Mouse (Mus musculus): ENCODE measurements around the gene Cfb.
"Not testable (repeated sequence)": the region's sequence is repeated elsewhere in the genome, so short reads cannot be mapped to it uniquely, and the experiment has no call there.

Cfb gene

DNA sequence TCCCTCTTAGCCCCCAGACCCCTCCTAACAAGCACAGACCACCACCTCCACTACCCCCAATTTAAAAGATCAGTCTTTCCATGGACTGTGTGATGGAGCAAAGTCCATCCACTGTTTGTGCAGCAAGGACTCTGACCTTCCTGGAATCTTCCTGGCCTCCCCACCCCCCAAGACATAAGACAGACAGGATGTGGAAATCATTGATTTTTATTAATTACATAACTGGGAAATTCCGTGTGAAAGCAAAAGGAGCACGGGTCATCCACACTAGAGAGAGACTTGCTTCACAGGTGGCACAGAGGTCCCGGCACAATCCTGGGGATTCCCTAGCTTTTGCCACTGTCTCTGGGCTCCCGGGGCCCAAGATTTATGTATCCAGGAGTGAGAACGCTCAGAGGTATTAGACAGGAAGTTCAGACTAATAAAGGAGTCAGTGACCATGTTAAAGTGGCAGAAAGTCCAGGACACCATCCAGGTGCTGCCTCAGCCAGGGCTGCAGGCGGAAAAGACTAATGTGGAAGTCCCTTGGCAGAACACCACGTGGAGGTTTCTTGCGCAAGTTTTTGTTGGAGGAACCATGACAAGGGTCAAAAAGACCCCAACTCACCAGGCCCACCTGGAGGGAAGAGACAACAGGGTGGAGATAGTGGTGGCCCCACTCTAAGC lies at the start of gene Cfb:
TSS of gene Cfb (minus strand) at position 103 of the 666 bp plus-strand sequence.
- DNase-seq = no peak

DNA sequence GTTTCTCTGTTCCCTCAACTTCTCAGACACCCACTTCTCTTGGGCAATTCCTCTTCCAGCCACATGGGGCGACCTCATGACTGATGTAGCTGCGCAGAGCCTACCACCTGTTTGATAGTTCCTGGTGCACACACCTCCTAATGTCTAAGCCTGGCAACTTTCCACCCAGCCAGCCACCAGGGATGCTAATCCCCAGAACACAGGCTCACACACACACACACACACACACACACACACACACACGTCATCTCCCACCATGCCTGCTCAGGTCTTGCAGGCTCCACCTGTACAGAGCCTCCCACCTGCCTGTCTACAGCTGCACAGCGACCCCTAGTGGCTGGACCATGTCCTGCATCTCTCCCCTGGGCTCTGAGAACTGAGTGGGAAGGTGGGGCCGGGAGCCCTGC lies 49.6 kb upstream of the Cfb start:
- peak; percentile 75 to 78 for DNase-seq

DNA sequence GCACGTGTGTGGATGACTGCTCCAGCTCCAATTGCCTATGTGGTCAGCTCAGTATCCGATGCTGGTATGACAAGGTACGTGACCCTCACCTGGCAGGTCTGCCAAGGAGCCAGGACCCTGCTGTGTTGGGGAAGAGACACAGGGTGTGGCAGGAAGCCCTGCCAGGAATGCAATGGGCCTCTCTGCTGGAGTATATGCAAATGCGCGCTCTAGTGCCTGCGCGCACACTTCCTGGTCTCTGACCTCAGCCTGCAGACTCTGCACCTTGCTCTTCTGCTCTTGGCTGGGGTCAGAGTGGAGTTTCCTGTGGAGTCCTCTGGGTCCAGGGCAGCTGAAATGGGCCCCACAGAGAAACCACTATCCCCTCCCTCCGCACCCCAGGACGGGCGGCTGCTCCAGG lies 48.7 kb upstream of the Cfb start:
- DNase-seq = no peak

DNA sequence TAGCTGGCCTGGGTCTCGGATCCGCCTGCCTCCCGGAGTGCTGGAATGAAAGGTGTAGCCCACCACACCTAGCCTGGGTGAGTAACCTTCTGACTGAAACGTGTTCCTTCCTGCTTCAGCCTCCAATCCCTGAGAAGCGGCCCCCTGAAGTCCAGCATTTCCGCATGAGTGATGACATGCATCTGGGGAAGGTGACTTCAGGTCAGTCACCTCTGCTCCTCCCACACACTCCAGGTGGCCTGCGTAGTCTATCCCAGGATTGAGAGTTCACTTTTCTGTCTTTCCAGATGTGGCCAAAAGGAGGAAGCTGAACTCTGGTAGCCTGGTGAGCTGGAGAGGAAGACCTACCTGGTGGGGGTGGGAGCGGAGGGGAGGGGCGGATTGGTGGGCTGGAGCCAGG lies 40.6 kb upstream of the Cfb start:
- DNase-seq = no peak

DNA sequence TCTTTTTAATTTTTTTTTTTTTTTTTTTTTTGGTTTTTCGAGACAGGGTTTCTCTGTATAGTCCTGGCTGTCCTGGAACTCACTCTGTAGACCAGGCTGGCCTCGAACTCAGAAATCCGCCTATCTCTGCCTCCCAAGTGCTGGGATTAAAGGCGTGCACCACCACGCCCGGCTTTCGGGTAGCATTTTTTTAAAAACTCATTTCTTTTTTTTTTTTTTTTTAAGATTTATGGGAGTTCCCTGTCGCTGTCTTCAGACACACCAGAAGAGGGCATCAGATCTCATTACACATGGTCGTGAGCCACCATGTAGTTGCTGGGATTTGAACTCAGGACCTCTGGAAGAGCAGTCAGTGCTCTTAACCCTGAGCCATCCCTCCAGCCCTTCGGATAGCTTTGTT lies 39.6 kb upstream of the Cfb start:
- not testable (repeated sequence) for DNase-seq

DNA sequence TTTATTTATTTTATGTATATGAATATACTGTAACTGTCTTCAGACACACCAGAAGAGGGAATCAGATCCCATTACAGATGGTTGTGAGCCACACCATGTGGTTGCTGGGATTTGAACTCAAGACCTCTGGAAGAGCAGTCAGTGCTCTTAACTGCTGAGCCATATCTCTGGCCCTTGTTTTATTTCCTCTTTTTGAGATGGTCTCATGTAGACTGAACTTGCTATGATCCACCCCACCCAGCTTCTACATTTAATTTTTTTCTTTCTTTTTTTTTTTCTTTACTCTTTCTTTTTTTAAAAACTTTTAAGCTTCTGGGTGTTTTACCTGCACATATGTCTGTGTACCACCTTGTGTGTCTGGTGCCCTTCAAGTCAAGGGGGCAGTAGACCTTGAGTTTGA lies 38.5 kb upstream of the Cfb start:
- not testable (repeated sequence) for DNase-seq

DNA sequence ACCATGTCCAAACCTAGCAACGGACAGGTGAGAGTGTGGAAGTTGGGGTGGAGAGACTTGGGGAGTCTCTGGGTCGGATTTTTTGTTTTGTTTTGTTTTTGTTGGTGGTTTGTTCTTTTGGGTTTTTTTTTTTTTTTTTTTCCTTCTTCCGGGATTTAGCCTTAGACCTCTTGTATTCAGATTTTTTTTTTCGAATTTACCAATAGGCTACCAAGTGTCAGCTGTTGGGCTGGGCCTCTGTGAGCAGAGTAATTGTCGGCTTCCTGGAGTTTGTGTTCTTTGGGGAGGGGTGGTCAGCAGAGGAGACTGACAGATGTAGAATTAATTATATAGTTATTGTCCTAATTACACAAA lies 37.5 kb upstream of the Cfb start:
- no peak for DNase-seq

DNA sequence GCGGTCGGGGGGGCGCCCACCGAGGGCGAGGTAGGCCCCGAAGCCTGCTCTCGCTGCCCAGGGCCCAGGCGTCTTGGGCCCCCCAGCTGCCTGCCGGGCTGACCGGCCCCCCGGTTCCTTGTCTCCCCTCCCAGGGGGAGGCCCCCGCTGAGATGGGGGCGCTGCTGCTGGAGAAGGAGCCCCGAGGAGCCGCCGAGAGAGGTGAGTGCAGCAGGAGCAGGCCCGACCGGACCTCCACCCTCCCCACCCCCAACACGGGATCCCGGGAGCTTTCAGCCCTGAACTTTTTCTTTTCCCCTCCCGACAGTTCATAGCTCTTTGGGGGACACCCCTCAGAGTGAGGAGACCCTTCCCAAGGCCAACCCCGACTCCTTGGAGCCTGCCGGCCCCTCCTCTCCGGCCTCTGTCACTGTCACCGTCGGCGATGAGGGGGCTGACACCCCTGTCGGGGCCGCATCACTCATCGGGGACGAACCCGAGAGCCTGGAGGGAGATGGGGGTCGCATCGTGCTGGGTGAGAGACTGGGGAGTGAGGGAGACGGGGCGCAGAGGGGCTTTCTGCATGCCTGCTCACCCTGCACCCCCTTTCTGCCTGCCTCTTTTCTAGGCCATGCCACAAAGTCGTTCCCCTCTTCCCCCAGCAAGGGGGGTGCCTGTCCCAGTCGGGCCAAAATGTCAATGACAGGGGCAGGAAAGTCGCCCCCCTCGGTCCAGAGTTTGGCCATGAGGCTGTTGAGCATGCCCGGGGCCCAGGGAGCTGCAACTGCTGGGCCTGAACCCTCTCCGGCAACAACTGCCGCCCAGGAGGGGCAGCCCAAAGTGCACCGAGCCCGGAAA lies 37.0 kb upstream of the Cfb start:
- peak; percentile 28 to 33 for DNase-seq

DNA sequence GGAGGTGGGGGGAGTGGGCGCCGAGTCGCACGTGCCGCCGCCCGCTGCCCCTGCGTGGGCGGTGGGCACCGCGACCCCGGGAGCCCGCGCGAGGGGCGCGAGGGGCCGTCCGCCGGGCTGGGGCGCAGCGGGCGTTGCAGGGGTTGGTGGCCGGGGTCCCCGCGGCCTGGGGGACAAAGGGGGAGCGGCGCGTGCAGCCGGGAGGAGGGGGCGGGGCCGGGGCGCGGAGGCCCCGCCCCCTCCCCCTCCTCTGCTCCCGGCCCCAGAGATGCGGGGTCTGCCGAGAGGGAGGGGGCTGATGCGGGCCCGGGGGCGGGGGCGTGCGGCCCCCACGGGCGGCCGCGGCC lies 36.4 kb upstream of the Cfb start:
- DNase-seq = no peak

DNA sequence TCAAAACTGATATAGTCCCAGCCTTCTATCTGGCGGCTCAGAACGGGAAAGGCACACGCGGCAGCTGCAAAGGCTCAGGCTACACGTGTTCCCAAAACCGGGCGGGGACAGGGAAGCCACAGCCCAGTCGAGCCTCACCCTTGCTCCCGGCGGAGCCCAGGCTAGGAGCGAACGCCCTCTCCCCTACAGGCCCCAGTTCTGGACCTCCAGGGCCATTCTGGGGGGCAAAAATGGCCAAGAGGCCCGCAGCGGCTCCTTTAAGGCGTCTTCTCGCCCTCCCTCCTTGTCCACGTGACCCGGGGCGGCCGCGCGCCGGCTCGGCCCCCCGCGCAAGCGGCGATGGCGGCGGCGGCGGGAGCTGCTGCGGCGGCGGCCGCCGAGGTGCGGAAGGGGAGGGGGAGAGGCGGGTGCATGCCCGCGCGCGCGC lies 35.9 kb upstream of the Cfb start, which contains the start of the genes C2 and Ehmt2:
TSS of gene C2 (minus strand) at position 106 of the 427 bp plus-strand sequence.
TSS of gene Ehmt2 (plus strand) at position 310 of the 427 bp plus-strand sequence.
- peak; percentile 76 to 84 for DNase-seq

DNA sequence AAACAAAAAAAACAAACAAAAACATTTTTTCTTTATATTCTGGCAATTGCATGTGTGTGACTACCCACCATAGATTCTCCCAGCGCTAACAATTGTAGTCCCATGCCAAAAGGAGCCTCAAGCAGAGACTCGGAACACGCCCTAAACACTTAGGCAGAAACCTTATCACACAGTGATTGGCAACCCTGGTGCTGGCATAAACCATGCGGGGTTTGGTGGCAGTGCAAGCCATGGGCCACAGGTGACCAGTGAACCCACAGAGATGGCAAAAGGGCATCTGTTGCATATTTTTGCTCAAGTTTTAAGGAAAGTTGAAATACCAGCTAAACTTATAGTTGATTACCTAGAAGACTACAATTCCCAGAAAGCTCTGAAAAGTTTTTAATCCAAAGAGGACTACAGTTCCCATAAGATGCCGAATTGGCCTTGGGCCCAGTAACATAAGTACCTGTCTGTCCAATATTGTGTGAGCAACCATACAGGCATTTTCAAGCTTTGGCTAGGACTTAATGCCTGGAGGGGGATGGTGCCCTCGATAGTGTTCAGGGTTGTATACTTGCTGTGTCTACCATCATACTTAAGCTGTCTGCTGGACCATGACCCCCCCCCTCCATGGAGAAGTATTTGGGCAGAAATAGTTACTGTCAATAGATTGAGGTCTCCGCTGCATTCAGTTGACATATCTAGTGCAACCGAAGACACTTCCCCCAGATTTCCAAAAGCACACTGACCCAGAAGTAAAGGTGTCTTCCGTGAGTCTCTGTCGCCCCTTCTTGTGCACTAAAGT lies 35.2 kb upstream of the Cfb start:
- peak; percentile 35 to 49 for DNase-seq

DNA sequence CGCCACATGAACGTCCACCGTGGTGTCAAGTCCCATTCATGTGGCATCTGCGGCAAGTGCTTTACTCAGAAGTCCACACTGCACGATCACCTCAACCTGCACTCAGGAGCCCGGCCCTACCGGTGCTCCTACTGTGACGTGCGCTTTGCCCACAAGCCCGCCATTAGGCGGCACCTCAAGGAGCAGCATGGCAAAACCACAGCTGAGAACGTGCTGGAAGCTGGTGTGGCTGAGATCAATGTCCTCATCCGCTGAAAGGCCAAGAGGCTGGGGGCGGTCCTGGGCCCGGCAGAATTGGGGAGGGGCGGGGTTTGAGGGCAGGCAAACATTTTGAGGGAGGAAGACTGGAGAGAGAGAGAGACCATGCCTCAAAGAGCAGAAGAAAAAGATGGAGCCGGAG lies 34.0 kb upstream of the Cfb start:
- DNase-seq = no peak

DNA sequence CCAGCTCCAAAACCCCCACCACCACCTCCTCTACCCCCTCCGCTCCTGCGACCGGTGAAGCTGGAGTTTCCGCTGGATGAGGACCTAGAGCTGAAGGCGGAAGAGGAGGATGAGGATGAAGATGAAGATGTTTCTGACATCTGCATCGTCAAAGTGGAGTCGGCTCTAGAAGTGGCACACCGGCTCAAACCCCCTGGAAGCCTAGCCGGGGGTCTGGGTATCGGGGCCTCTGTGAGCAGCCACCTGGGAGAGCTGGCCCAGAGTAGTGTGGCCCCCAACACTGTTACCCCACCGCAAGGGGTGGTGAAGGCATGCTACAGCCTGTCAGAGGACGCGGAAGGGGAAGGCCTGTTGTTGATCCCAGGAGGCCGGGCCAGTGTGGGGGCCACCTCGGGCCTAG lies 33.4 kb upstream of the Cfb start:
- DNase-seq = no peak

DNA sequence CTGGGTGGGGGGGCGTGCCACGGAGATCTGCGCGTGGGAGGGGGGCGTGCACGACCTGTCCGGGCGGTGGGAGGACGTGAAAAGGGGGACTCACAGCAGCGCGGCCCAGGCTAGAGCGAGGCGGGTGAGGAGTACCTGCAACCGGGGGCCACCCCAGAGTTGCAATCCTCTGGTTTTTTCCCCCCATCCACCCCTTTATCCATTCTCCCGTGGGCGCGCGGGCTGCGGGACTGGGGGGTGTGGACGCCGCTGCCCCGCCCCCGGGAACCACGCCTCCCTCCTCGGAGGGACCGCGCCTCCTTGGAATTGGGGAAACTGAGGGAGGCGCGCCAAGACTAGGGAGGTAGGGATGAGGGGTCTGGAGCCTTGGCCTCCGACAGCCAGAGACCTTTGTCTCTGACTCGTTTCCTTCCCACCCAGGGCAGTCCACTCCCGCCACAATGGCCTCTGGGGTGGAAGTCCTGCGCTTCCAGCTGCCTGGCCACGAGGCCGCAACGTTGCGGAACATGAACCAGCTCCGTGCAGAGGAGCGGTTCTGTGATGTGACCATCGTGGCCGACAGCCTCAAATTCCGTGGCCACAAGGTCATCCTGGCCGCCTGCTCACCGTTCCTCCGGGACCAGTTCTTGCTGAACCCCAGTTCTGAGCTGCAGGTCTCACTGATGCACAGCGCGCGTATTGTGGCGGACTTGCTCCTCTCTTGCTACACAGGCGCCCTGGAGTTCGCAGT lies 32.6 kb upstream of the Cfb start:
- DNase-seq = peak; percentile 40 to 57

DNA sequence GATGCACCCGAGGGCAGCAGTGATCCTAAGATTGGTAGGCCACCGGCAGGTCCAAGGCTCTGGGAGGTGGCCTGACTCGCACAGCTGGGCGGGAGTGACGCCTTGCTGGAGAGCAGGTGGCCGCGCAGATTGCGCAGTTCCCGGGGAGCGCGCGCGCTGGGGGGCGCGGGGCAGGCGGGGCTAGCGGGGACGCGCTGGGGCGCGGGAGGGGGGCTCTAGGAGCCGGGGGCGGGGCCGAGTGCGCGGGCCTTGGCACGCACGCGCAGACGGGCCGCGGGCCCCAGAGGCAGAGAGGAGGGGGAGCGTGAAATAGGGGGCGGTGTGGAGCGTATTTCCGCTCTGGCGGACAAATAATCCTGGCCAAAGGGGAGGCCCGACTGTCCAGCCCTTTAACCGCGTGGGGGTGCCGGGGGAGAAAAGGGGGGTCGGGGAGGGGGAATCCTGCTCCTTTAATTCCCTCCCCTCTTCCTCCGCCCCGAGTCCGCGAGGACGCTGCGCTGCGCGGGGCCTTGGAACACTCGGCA lies 31.8 kb upstream of the Cfb start:
- DNase-seq = peak; percentile 90 to 94

DNA sequence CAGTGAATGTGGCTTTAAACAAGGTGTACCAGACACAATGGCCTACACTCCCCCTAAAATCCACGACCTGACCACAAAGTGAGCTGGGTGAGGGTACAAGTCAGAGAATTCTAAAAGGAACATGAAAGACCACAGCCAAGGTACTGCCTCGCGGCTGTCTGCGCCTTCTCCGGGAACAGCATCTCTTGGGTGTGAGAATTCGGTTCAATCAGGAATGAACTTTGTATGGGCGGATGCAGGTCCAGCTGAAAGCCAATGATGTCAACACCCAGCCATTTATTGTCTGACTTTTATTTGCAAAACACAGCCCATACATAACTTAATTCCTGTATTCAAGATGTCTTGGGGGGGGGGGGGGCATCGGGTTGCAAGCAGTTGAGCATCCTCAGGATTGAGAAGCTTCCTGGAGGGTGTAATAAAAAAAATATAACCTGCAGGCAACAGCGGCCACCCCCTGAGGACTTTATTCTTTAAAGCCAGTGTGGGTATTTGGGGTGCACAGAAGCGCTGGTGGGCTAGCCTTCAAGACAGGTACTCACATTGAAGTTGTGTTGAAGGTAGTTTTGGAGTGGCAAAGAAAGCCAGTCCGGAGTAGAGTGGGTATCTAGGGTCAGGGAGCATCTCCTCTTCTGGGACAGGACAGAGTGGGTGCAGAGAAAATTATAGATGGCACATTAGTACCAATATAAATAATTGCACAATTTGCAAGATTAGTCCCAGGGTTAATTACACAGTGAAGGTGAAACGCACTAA lies 30.9 kb upstream of the Cfb start:
- DNase-seq = no peak

DNA sequence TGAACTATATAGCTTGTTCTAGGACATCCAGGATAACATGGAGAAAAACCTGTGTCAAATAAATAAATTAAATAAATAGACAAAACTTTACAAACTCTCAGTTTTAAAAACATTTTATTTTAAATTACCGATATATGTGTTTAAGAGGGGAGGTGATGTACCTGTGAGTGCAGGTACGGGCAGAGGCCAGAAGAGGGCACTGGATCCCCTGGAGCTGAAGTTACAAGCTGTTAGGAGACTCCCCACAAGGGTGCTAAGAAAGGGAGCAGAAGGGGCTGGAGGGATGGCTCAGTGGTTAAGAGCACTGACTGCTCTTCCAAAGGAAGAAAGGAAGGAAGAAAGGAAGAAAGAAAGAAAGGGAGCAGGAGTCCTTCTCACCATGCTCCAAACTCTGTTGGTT lies 29.1 kb upstream of the Cfb start:
- no peak for DNase-seq

DNA sequence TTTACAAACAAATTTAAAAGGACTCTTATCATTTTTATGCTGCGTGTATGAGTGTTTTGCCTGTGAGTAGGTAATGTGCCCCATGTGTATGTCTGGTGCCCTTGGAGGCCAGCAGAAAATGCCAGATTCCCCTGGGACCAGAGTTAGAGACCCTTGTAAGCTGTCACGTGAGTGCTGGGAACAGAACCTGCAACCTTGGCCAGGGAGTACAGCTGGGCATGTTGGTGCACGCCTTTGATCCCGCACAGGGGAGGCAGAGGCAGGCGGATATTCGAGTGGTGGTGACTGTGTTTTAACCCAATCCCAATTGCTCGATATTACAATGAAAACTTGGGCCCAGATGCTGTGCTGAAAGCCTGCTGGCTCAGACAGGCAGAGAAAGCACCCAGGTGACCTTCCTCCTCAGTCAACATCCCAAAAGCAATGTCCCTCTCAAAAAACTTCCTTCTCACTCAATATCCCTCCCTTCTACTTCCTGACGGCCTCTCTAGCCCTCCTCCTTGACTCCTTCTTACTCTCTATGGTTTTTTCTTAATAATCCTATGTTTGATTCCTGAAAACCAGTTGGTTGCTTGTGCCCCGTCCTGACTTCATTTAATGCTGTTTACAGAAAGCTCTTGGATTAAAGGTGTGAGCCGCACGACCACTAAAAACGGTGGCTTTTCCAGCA lies 27.9 kb upstream of the Cfb start:
- DNase-seq = no peak

DNA sequence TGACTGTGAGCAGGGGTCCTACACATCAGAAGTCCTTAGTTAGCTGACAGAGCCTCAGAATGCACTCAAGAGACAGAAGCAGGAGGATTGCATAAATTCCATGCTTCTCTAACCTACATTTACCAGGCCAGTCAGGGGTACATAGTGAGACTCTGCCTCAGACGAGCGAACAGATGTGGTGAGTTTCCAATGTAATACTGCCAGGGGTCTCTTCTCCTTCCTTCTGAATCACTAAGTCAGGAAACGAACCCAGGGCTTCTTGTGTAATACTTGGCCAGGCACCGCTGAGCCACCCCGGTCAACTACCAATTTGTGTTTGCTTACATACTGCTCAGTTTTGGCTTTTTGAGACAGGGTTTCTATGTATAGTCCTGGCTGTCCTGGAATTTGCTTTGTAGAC lies 25.6 kb upstream of the Cfb start:
- DNase-seq = no peak

DNA sequence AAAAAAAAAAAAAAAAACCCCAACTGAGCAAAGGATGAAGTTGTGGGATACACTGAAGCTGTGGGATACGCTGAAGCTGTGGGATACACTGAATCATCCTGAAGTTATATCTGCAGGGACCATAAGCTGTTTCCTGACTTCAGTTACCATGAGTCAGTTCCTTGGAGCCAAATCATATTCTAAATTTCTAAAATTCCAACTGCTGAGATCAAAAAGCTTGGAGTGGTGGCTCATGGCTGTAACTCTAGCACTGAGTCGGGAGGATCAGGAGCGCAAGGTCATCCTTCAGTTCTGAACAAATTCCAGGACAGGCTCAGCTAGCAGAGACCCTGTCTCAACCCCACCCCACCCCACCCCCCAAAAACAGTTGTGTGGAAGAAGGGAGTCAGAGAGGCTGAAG lies 23.3 kb upstream of the Cfb start:
- no peak for DNase-seq

DNA sequence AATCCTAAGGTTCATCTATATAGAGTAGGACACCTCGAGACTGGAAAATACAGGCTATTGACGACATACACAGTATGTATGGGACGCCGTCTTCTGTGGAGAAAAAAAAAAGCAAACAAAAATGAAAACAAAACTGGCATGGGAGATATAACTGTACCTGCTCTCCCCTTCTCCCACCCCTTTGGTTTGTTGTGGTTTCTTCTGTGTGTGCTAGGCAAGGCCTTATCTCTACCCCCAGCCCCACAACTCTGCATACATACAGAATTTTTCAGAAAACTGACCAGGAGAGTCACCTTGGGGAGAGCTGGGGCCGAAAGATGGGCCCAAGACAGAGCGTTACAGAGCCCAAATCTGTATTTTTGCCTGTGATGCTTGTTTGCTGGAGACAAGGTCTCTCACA lies 22.4 kb upstream of the Cfb start:
- DNase-seq = no peak
